Mouse (Mus musculus): ENCODE results near the gene H2al1b. TPM values are rescaled to one million over a fixed set of nuclear protein-coding genes. Genes with fewer than 3 reads are reported as not detected.
"Not testable (repeated sequence)": the region's sequence is repeated elsewhere in the genome, so short reads cannot be mapped to it uniquely, and the experiment has no call there.

The H2al1b gene
- polyA plus RNA-seq (2012; ENCODE audit: insufficient read depth, insufficient read length, missing spikeins): not detected in 2 replicates

DNA sequence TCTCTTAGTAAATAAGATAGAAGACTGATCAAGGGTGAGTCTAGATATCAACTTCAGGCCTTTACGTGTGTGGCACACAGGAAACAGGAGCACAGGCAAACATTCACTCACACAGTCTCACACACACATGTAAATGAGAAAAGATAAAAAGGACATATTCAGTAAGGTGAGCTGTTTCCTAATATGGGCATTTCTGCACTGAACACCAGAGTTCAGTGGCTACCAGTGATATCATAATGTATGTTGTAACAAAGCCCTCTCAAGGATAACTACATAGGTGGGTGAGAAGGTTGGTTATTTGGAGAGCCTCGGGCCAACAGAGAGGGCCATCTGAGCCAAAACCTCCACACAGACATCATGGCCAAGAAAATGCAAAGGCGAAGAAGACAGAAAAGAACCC is at the start of gene H2al1b:
H2al1b (plus strand) TSS at position 301 of the 400 bp plus-strand sequence.
- H3K27ac ChIP-seq (replicated peaks; ENCODE audit: low read depth, low read length); H3K4me3 ChIP-seq (ENCODE audit: insufficient read depth, low read depth, low read length); H3K4me1 ChIP-seq (ENCODE audit: control insufficient read depth, insufficient read depth, insufficient read length, low read length): not testable (repeated sequence)

DNA sequence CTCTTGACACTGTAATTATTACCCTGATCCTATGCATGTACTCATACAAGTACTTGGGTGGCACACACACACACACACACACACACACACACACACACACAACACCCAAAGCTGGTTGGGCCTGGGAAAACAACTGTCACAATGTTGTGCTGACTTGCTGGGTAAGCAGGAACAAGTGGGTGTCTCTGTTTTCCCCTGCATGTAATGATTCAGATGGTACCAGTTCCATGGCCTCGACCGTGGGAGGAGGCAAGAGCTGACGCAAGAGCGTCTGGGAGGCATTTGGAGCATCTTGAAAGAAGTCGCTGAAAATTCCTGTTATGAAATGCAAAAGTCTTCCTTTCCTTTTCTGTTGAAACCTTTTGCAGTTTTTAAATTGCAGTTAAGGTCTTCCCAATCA is 48.2 kb upstream of the H2al1b start:
- H3K4me3 ChIP-seq (ENCODE audit: insufficient read depth, low read depth, low read length): no peak overlapping the region
- H3K27ac ChIP-seq (replicated peaks; ENCODE audit: low read depth, low read length): no peak overlapping the region
- H3K4me1 ChIP-seq (ENCODE audit: control insufficient read depth, insufficient read depth, insufficient read length, low read length): no peaks in the 10 kb centered on the region; the same call in 1 of the 2 replicates

DNA sequence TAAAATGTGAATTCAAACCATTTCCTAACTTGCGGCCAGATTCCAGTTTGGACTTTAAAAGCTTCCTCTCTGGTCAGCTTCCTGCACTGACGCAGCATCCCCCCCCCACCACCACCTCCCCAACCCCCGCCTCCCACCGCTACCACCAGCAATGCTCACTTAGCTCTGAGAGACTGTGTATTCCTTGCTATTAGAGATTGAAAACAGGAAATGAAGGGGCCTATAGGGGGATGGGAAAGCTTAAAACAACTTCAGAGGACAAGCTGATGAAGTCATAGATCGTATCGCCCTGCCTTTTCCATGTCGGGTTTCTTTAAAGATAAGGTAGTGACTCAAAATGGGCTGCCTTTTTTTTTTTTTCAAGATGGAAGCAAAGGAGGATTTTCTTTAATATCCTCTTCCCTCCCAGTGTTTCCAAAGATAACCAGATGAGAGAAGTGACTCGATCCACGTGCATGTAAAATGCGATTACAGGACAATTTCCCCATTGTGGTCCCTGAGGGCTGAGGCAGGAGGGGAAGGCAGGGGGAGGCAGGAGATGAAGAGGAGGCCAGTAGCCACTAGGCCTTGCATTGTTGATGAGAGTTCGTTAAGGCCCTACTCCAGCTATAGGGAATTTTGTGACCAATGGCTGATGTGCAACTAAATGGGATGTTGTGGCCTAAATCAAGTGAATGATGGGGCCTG is 47.6 kb upstream of the H2al1b start:
- Histone ChIP-seq H3K27ac (replicated peaks; ENCODE audit: low read depth, low read length) (no peak overlapping the region), H3K4me3 (ENCODE audit: insufficient read depth, low read depth, low read length) (no peak overlapping the region), H3K4me1 (ENCODE audit: control insufficient read depth, insufficient read depth, insufficient read length, low read length) (no peaks in the 10 kb centered on the region; the same call in 1 of the 2 replicates)

DNA sequence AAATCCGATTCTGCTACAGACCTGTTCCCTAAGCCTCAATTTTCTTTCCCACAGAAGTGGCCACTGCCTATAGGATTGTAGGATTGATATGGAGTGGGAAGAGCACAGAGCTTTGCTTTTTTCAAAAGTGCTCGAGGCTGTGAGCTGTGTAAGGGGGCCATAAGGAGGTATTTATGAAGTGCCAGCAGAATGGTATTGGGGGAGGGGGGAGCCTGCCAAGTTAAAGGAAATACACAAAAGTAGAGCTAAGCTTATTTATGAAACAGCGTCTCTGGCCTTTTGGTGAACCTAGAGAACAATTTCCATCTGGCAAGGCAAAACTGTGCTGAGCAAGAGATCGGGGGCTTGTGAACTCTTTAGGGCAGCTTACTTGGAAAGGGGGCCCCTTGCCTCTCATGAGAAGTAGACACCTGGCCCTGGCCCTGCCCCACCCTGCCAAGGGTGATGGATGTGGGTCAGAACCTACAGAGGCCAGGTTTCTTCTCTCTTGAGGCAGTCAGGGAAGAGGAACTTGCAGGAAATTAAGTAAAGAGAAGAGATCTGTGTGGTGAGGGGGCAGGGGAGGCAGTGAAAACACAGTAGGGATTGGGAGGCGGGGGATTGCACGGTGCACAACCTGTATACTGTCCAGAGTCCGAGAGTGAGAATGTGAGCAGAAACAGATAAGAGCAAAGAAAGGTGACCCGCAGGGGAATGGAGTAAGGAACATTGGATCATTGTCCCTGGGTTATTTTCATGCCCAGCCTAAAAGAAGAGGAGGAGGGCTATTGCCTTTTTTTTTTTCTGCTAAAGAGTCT is 46.5 kb upstream of the H2al1b start:
- Histone ChIP-seq H3K4me1 (ENCODE audit: control insufficient read depth, insufficient read depth, insufficient read length, low read length) (no peaks in the 10 kb centered on the region; the same call in 1 of the 2 replicates), H3K27ac (replicated peaks; ENCODE audit: low read depth, low read length) (no peak overlapping the region), H3K4me3 (ENCODE audit: insufficient read depth, low read depth, low read length) (no peak overlapping the region)

DNA sequence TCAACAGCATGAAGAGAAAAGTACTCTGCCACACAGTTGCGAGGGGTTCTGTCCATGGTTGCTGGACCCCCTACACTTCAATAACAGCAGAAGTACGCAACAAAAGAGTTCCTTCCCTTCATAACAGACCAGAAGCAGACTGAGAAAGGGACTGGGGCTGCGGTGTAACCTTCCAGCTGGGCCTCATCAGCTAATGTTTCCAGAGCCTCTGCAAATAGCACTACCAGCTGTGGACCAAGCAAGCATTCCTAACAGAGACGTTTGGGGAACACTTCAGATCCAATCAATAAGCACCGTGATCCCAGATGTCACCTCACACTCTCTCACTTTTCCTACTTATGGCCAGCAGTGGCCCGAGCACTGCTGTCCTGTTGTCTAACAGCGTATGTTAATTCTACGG is 37.3 kb upstream of the H2al1b start:
- Histone ChIP-seq H3K27ac (replicated peaks; ENCODE audit: low read depth, low read length) (no peak overlapping the region), H3K4me1 (ENCODE audit: control insufficient read depth, insufficient read depth, insufficient read length, low read length) (no peaks in the 10 kb centered on the region), H3K4me3 (ENCODE audit: insufficient read depth, low read depth, low read length) (no peak overlapping the region)

DNA sequence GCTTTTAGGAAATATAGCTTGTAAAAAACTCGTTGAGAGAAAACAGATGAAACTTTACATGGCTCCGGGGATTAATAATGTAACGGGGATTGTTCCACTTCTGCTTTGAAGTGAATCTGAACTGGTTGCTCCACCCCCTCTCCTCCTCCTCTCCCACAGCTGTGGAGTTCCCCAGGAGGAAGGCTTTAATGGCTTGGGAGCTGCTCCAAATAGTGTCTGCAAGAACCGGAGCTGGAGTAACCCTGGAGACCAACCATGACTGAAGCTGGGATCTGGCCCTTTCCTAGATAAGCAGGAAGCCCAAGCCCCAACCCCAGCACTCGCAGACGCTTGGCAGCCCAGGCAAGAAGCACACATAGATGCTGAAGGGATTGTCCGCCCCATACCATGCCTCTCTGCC is 34.4 kb upstream of the H2al1b start:
- Histone ChIP-seq H3K4me1 (ENCODE audit: control insufficient read depth, insufficient read depth, insufficient read length, low read length) (no peaks in the 10 kb centered on the region), H3K4me3 (ENCODE audit: insufficient read depth, low read depth, low read length) (no peak overlapping the region), H3K27ac (replicated peaks; ENCODE audit: low read depth, low read length) (no peak overlapping the region)

DNA sequence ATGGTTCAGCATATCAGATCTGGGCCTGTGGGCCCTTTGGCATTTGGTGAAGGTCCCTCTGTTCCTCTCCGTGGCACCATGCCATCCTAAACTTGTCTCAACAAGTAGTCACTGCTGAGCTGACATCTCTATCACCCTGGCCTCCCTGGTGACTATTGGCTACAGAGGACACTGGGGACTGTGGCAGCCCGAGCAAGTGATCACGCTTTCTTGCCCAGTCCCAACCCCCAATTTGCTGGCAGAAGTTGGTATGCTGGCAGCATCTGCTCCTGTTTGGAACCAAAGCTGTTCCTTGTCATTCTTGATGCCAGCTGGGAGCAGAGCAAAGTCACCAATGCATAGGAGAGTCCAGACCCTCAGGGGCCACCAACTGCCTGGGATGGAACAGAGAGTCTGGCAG is 33.2 kb upstream of the H2al1b start:
- Histone ChIP-seq H3K27ac (replicated peaks; ENCODE audit: low read depth, low read length) (no peak overlapping the region), H3K4me1 (ENCODE audit: control insufficient read depth, insufficient read depth, insufficient read length, low read length) (no peaks in the 10 kb centered on the region), H3K4me3 (ENCODE audit: insufficient read depth, low read depth, low read length) (no peak overlapping the region)

DNA sequence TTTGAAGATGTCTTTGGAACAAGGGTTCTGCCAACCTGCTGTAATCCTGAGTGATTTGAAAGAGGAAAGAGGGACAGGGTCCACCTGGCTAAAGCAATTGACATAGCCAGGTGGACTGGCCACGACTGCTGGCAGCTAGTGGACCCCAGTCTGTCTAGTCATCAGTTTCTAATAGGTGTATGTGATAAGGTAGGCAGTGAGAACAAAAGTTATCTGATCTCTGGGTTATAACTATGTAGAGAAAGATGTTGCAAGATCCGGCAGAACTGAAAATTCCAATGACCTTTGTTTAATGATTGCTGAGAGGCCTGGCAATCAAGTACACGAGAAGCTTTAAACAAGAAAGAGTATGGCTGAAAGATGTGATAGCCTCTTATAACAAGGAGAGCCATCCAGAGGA is 29.0 kb upstream of the H2al1b start:
- no peak overlapping the region for H3K27ac ChIP-seq (replicated peaks; ENCODE audit: low read depth, low read length)
- no peak overlapping the region for H3K4me3 ChIP-seq (ENCODE audit: insufficient read depth, low read depth, low read length)
- H3K4me1 ChIP-seq (ENCODE audit: control insufficient read depth, insufficient read depth, insufficient read length, low read length): no peaks in the 10 kb centered on the region

DNA sequence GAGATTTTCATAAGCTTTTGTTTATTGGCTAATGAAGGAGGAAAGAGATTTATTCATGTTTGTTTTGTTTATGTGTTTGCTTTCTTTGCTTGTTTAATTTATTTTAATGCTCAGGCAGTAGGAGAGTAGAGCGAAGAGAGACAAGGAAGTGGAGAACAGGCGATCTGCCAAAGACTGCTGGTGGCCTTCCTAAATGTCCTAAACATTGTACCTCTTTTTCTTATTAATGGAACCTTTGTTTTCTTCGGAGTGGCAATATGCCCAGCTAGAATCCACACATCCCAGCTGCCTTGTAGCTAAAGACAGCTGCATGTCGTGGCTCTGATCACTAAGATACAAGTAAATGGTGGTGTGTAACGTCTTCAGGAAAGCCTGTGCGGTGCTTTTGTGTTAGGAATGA is 25.1 kb upstream of the H2al1b start:
- Histone ChIP-seq H3K4me1 (ENCODE audit: control insufficient read depth, insufficient read depth, insufficient read length, low read length) (no peaks in the 10 kb centered on the region), H3K4me3 (ENCODE audit: insufficient read depth, low read depth, low read length) (no peak overlapping the region), H3K27ac (replicated peaks; ENCODE audit: low read depth, low read length) (no peak overlapping the region)

DNA sequence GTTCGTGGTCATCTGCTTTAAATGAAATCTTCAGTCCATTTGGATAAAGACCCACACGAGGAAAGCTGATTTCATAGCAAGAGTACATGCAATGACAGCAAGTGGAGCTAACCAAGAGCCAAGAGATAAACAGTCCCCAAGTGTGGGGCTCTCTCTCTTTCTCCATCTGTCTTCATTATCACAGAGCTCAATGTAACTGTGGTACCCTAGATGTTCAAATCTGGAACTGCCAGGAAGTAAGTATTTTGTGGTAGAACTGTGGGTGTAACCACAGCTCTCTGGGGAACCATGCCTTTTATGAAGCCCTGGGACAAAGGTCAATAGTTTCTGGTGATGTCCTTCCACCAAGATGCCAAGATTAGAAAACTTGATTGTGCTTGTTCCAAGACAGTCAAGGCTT is 21.5 kb upstream of the H2al1b start:
- Histone ChIP-seq H3K4me3 (ENCODE audit: insufficient read depth, low read depth, low read length) (no peak overlapping the region), H3K27ac (replicated peaks; ENCODE audit: low read depth, low read length) (no peak overlapping the region), H3K4me1 (ENCODE audit: control insufficient read depth, insufficient read depth, insufficient read length, low read length) (no peaks in the 10 kb centered on the region)

DNA sequence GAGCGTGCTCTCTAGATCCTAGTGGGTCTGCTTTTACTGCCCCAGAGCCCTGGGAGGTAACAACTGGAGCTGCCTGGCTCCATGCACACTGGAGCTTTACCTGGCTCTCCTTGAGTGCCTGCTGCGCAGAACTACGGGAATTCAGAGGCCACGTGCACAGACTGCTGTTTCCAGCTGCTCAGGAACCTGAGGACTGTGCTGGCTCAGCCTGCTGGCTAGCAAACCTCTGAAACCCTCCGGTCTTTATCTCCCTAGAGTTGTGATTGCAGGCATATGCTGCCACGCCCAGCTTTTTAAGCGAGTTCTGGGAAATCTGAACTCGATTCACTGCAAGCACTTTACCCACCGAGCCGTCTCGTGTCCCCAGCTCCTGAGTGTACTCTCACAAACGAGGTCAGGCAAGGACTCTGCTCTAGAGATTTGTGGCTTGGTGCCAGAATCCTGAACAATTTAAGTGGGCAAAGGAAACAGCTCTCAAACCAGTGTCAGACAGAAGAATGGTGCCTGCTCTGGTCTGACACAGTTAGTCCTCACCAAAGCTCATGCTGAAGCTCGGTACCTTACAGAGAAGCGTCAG is 13.8 kb upstream of the H2al1b start:
- Histone ChIP-seq H3K4me1 (ENCODE audit: control insufficient read depth, insufficient read depth, insufficient read length, low read length) (no peaks in the 10 kb centered on the region), H3K27ac (replicated peaks; ENCODE audit: low read depth, low read length) (no peak overlapping the region), H3K4me3 (ENCODE audit: insufficient read depth, low read depth, low read length) (no peak overlapping the region)

DNA sequence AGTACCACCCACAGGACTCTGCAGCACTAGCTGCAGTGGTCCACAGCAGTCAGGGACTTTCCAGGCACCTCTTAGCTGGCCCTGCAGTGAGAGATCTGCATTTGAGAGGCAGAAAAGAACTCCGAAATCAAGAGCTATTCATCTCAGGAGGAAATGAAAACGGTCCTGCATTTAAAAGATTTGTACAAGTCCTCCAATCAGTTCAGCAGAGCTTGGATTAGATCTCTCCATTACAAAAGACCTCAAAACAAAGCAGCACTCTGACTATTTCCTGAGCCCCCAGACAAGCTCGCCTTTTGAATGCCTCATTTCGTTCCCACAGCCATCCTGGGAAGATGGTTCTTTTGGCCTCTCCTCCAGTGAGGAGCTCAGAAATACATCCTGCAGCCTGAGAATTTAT is 13.0 kb upstream of the H2al1b start:
- H3K27ac ChIP-seq (replicated peaks; ENCODE audit: low read depth, low read length): no peak overlapping the region
- H3K4me1 ChIP-seq (ENCODE audit: control insufficient read depth, insufficient read depth, insufficient read length, low read length): no peaks in the 10 kb centered on the region
- no peak overlapping the region for H3K4me3 ChIP-seq (ENCODE audit: insufficient read depth, low read depth, low read length)

DNA sequence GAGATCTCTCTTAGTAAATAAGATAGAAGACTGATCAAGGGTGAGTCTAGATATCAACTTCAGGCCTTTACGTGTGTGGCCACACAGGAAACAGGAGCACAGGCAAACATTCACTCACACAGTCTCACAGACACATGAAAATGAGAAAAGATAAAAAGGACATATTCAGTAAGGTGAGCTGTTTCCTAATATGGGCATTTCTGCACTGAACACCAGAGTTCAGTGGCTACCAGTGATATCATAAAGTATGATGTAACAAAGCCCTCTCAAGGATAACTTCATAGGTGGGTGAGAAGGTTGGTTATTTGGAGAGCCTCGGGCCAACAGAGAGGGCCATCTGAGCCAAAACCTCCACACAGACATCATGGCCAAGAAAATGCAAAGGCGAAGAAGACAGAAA is 3.3 kb upstream of the H2al1b start, which contains the start of gene H2al1a:
H2al1a (plus strand) TSS at position 301 of the 400 bp plus-strand sequence.
- H3K4me1 ChIP-seq (ENCODE audit: control insufficient read depth, insufficient read depth, insufficient read length, low read length); H3K27ac ChIP-seq (replicated peaks; ENCODE audit: low read depth, low read length); H3K4me3 ChIP-seq (ENCODE audit: insufficient read depth, low read depth, low read length): not testable (repeated sequence)

DNA sequence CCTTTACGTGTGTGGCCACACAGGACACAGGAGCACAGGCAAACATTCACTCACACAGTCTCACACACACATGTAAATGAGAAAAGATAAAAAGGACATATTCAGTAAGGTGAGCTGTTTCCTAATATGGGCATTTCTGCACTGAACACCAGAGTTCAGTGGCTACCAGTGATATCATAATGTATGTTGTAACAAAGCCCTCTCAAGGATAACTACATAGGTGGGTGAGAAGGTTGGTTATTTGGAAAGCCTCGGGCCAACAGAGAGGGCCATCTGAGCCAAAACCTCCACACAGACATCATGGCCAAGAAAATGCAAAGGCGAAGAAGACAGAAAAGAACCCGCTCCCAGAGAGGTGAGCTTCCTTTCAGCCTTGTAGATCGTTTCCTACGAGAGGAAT is 3.1 kb downstream of the H2al1b start, which contains the start of gene H2al1c:
H2al1c (plus strand) TSS at position 301 of the 400 bp plus-strand sequence.
- not testable (repeated sequence) for H3K4me1 ChIP-seq (ENCODE audit: control insufficient read depth, insufficient read depth, insufficient read length, low read length); H3K27ac ChIP-seq (replicated peaks; ENCODE audit: low read depth, low read length); H3K4me3 ChIP-seq (ENCODE audit: insufficient read depth, low read depth, low read length)

DNA sequence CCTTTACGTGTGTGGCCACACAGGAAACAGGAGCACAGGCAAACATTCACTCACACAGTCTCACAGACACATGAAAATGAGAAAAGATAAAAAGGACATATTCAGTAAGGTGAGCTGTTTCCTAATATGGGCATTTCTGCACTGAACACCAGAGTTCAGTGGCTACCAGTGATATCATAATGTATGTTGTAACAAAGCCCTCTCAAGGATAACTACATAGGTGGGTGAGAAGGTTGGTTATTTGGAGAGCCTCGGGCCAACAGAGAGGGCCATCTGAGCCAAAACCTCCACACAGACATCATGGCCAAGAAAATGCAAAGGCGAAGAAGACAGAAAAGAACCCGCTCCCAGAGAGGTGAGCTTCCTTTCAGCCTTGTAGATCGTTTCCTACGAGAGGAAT is 6.3 kb downstream of the H2al1b start, which contains the start of gene H2al1d:
H2al1d (plus strand) TSS at position 301 of the 400 bp plus-strand sequence.
- H3K27ac ChIP-seq (replicated peaks; ENCODE audit: low read depth, low read length); H3K4me1 ChIP-seq (ENCODE audit: control insufficient read depth, insufficient read depth, insufficient read length, low read length); H3K4me3 ChIP-seq (ENCODE audit: insufficient read depth, low read depth, low read length): not testable (repeated sequence)

Data from brown adipose tissue, adult 24 weeks (tissue).